Mouse (Mus musculus): ENCODE measurements around the gene Zfp524. TPM values are rescaled to one million over a fixed set of nuclear protein-coding genes. Genes with fewer than 3 reads are reported as not detected.
A peak's percentile ranks its signal among the peaks of the same experiment; 100 is the strongest.

Gene Zfp524
- polyA plus RNA-seq, 1 experiment from 2014 or later = 8.4 TPM

DNA sequence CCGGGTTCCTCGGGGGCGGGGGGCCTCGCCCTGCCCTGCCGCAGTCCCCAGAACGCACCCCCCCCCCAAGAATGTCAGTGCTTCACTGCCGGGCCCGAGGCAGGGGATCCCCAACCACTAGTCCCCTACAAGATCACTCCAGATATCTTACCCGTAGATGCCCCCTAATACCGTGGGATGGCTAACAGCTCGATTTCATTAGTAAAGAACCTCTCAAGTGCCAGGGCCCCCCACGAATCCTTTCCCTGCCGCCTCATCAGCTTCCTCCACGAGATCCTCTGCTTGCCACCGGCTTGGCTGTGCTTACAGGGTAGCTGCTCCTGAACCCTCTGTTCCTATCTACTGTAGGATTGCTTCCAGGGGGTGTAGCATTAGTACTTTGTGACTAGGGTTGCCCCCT lies 6.5 kb downstream of the Zfp524 start:
- no peaks in the 10 kb centered on the region for H3K27me3 ChIP-seq (ENCODE audit: control insufficient read depth, insufficient read depth, low read length)
- H3K4me3 ChIP-seq (replicated peaks; ENCODE audit: low read depth, low read length) = peak overlapping the region; percentile 71
- DNase-seq (peak; percentile 43), ATAC-seq (ENCODE audit: low FRiP score, low TSS enrichment) (0 out of 2 replicates have a peak, but pooled peaks have one; percentile 4)
- H3K27ac ChIP-seq (replicated peaks; ENCODE audit: low read depth, low read length) = peak overlapping the region; percentile 92
- peak overlapping the region; percentile 76 for H3K4me2 ChIP-seq (ENCODE audit: low read length)
- H3K36me3 ChIP-seq (ENCODE audit: control insufficient read depth, insufficient read depth, low read length) = peaks cover 23% of the 10 kb centered on the region
- peak overlapping the region; percentile 95 for H3K9ac ChIP-seq (replicated peaks; ENCODE audit: low read length)
- under 1% methylated on average over 15 of the region's 15 CpGs for WGBS
- H3K4me1 ChIP-seq (ENCODE audit: control insufficient read depth, insufficient read depth, low read length) = peaks cover 12% of the 10 kb centered on the region
- H3K9me3 ChIP-seq (ENCODE audit: control insufficient read depth, low read length) = no peaks in the 10 kb centered on the region

DNA sequence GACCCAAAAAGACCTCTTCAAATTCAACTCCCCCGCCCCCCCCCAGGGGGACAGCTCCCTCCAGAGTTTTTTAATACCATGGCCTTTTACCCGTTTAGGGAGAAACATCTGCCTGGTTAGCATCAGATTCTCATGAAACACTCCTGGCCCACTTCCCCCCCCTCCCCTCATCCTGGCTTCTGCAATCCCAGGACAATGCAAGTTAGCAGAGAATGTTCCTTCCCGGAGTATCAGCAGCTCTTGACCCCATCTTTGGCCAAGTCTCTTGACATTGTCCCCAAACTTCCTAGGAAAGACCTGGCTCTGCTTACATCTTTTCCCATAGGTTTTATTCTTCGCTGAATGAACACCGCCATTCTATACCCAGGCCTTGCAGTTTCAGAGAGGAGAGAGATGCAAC lies 7.0 kb downstream of the Zfp524 start:
- Histone ChIP-seq H3K4me2 (ENCODE audit: low read length) (peak overlapping the region; percentile 76), H3K4me1 (ENCODE audit: control insufficient read depth, insufficient read depth, low read length) (peaks cover 12% of the 10 kb centered on the region), H3K4me3 (replicated peaks; ENCODE audit: low read depth, low read length) (peak overlapping the region; percentile 71), H3K36me3 (ENCODE audit: control insufficient read depth, insufficient read depth, low read length) (peaks cover 26% of the 10 kb centered on the region), H3K27ac (replicated peaks; ENCODE audit: low read depth, low read length) (no peak overlapping the region; the same call in 1 of the 2 replicates), H3K9ac (replicated peaks; ENCODE audit: low read length) (peak overlapping the region; percentile 95), H3K27me3 (ENCODE audit: control insufficient read depth, insufficient read depth, low read length) (no peaks in the 10 kb centered on the region), H3K9me3 (ENCODE audit: control insufficient read depth, low read length) (no peaks in the 10 kb centered on the region)
- WGBS = 50% methylated on average over 5 of the region's 5 CpGs
- ATAC-seq (ENCODE audit: low FRiP score, low TSS enrichment) (no peak), DNase-seq (no peak)

DNA sequence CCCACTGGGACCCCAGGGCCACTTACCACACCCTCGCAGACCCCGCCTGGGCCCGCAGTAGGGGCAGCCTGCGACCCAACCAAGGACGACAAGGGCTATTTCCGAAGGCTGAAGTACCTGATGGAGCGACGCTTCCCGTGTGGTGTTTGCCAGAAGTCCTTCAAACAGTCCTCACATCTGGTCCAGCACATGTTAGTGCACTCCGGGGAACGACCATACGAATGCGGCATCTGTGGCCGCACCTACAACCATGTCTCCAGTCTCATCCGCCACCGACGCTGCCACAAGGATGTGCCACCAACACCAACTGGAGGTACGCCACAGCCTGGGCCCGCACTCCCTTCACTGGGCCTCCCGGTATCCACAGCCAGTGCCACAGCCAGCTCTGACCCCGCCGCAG lies 15.3 kb downstream of the Zfp524 start:
- H3K9me3 ChIP-seq (ENCODE audit: control insufficient read depth, low read length) = peaks cover 23% of the 10 kb centered on the region
- no peaks in the 10 kb centered on the region for H3K4me1 ChIP-seq (ENCODE audit: control insufficient read depth, insufficient read depth, low read length)
- no peak for ATAC-seq (ENCODE audit: low FRiP score, low TSS enrichment)
- no peak overlapping the region for H3K27ac ChIP-seq (replicated peaks; ENCODE audit: low read depth, low read length)
- H3K4me2 ChIP-seq (ENCODE audit: low read length) = no peak overlapping the region
- no peak for DNase-seq
- WGBS = 95% methylated on average over 22 of the region's 22 CpGs
- no peak overlapping the region for H3K9ac ChIP-seq (replicated peaks; ENCODE audit: low read length)
- no peaks in the 10 kb centered on the region for H3K27me3 ChIP-seq (ENCODE audit: control insufficient read depth, insufficient read depth, low read length)
- H3K36me3 ChIP-seq (ENCODE audit: control insufficient read depth, insufficient read depth, low read length) = peaks cover 76% of the 10 kb centered on the region
- no peak overlapping the region for H3K4me3 ChIP-seq (replicated peaks; ENCODE audit: low read depth, low read length)

DNA sequence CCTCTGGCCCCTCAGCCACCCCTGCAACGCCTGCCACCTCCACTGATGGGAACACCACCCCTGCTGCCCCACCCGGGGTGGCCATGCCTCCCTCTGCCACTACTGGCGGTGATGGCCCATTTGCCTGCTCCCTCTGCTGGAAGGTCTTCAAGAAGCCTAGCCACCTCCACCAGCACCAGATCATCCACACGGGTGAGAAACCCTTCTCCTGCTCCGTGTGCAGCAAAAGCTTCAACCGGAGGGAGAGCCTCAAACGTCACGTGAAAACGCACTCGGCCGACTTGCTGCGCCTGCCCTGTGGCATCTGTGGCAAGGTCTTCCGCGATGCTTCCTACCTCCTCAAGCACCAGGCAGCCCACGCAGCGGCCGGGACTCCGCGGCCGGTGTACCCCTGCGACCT lies 15.7 kb downstream of the Zfp524 start:
- no peak for DNase-seq
- H3K4me2 ChIP-seq (ENCODE audit: low read length) = no peak overlapping the region
- 94% methylated on average over 21 of the region's 21 CpGs for WGBS
- no peaks in the 10 kb centered on the region for H3K27me3 ChIP-seq (ENCODE audit: control insufficient read depth, insufficient read depth, low read length)
- no peak overlapping the region for H3K27ac ChIP-seq (replicated peaks; ENCODE audit: low read depth, low read length)
- no peak overlapping the region for H3K9ac ChIP-seq (replicated peaks; ENCODE audit: low read length)
- H3K36me3 ChIP-seq (ENCODE audit: control insufficient read depth, insufficient read depth, low read length) = peaks cover 78% of the 10 kb centered on the region
- H3K9me3 ChIP-seq (ENCODE audit: control insufficient read depth, low read length) = peaks cover 23% of the 10 kb centered on the region
- no peak for ATAC-seq (ENCODE audit: low FRiP score, low TSS enrichment)
- H3K4me3 ChIP-seq (replicated peaks; ENCODE audit: low read depth, low read length) = no peak overlapping the region
- H3K4me1 ChIP-seq (ENCODE audit: control insufficient read depth, insufficient read depth, low read length) = no peaks in the 10 kb centered on the region

DNA sequence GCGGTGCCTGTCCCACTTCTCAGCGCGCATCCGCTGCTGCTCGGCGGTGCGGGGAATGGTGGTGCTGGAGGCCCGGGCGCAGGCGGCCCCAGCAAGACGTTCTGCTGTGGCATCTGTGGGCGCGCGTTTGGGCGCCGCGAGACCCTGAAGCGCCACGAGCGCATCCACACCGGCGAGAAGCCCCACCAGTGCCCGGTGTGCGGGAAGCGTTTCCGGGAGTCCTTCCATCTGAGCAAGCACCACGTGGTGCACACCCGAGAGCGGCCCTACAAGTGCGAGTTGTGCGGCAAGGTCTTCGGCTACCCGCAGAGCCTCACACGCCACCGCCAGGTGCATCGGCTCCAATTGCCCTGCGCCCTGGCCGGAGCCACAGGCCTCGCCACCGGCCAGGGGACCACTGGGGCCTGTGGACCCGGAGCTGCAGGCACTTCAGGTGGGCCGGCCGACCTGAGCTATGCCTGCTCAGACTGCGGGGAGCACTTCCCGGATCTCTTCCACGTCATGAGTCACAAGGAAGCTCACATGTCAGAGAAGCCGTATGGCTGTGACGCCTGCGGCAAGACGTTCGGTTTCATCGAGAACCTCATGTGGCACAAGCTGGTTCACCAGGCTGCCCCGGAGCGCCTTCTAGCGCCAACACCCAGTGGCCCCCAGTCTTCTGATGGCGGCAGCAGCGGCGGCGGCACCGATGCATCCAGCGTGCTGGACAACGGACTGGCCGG lies 16.5 kb downstream of the Zfp524 start:
- H3K4me1 ChIP-seq (ENCODE audit: control insufficient read depth, insufficient read depth, low read length) = no peaks in the 10 kb centered on the region

DNA sequence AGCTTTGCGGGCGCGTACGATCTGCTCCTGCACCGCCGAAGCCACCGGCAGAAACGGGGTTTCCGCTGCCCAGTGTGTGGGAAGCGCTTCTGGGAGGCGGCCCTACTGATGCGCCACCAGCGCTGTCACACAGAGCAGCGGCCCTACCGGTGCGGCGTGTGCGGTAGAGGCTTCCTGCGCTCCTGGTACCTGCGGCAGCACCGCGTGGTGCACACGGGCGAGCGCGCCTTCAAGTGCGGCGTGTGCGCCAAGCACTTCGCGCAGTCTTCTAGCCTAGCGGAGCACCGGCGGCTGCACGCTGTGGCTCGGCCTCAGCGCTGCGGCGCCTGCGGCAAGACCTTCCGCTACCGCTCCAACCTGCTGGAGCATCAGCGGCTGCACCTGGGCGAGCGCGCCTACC lies 17.3 kb downstream of the Zfp524 start:
- Histone ChIP-seq H3K36me3 (ENCODE audit: control insufficient read depth, insufficient read depth, low read length) (peaks cover 88% of the 10 kb centered on the region), H3K9ac (replicated peaks; ENCODE audit: low read length) (no peak overlapping the region), H3K27ac (replicated peaks; ENCODE audit: low read depth, low read length) (no peak overlapping the region), H3K27me3 (ENCODE audit: control insufficient read depth, insufficient read depth, low read length) (no peaks in the 10 kb centered on the region), H3K4me2 (ENCODE audit: low read length) (no peak overlapping the region), H3K4me3 (replicated peaks; ENCODE audit: low read depth, low read length) (no peak overlapping the region), H3K4me1 (ENCODE audit: control insufficient read depth, insufficient read depth, low read length) (no peaks in the 10 kb centered on the region), H3K9me3 (ENCODE audit: control insufficient read depth, low read length) (peaks cover 23% of the 10 kb centered on the region)
- 80% methylated on average over 46 of the region's 46 CpGs for WGBS
- no peak for ATAC-seq (ENCODE audit: low FRiP score, low TSS enrichment)
- no peak for DNase-seq

More for the DNA sequence above, 16.5 kb downstream of the Zfp524 start:
- H3K9ac ChIP-seq (replicated peaks; ENCODE audit: low read length) = no peak overlapping the region
- no peaks in the 10 kb centered on the region for H3K27me3 ChIP-seq (ENCODE audit: control insufficient read depth, insufficient read depth, low read length)
- WGBS = 88% methylated on average over 63 of the region's 63 CpGs
- ATAC-seq (ENCODE audit: low FRiP score, low TSS enrichment) (no peak), DNase-seq (no peak)
- H3K4me3 ChIP-seq (replicated peaks; ENCODE audit: low read depth, low read length) = no peak overlapping the region
- peaks cover 23% of the 10 kb centered on the region for H3K9me3 ChIP-seq (ENCODE audit: control insufficient read depth, low read length)
- no peak overlapping the region for H3K4me2 ChIP-seq (ENCODE audit: low read length)
- H3K27ac ChIP-seq (replicated peaks; ENCODE audit: low read depth, low read length) = no peak overlapping the region
- peaks cover 85% of the 10 kb centered on the region for H3K36me3 ChIP-seq (ENCODE audit: control insufficient read depth, insufficient read depth, low read length)

DNA sequence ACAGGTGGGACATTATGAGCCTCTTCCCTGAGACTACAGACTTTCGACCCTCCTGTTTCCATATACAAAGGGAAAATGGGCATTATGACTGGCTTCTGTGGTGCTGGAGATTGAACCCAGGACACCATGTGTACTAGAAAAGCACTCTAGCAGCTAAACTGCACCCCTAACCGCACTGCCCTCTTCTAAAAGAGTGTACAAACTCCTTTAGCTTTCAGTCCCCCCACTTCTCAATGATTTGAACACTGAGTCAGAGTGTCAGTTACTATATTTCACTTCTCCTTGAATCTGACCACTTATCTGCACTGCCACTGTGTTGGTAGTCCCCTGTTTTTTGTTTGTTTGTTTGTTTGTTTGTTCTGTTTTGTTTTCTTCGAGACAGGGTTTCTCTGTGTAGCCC lies 19.6 kb downstream of the Zfp524 start, which contains the start of gene 4632433K11Rik:
Gene 4632433K11Rik (plus strand): TSS at position 301 of the 400 bp plus-strand sequence.
- H3K4me3 ChIP-seq (replicated peaks; ENCODE audit: low read depth, low read length) = no peak within 1 kb of the TSS
- no peaks in the 10 kb centered on the region for H3K27me3 ChIP-seq (ENCODE audit: control insufficient read depth, insufficient read depth, low read length)
- DNase-seq (no peak), ATAC-seq (ENCODE audit: low FRiP score, low TSS enrichment) (no peak)
- H3K9me3 ChIP-seq (ENCODE audit: control insufficient read depth, low read length) = peaks cover 23% of the 10 kb centered on the region
- WGBS = 95% methylated on average over 3 of the region's 3 CpGs
- H3K4me1 ChIP-seq (ENCODE audit: control insufficient read depth, insufficient read depth, low read length) = 0 out of 2 replicates have a peak, but pooled peaks cover 4% of the 10 kb centered on the region
- H3K27ac ChIP-seq (replicated peaks; ENCODE audit: low read depth, low read length) = no peak within 1 kb of the TSS
- no peak within 1 kb of the TSS for H3K9ac ChIP-seq (replicated peaks; ENCODE audit: low read length)
- peaks cover 75% of the 10 kb centered on the region for H3K36me3 ChIP-seq (ENCODE audit: control insufficient read depth, insufficient read depth, low read length)
- H3K4me2 ChIP-seq (ENCODE audit: low read length) = no peak within 1 kb of the TSS

DNA sequence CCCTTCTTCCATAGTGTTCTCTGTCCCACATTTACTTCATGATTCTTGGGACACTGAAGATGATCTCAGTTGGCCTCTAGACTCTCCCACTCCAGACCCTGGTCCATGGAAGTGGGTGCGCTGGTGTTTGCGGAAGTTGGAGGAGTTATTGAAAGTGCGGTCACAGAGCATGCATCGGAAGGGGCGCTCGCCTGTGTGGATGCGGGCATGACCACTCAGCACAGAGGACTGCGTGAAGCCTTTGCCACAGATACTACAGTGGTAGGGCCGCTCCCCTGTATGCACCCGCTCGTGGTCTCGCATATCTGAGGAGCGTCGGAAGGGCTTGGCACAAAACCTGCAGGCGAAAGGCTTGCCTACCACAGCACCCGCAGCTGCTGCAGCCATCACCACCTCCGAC lies 21.4 kb downstream of the Zfp524 start:
- Histone ChIP-seq H3K9me3 (ENCODE audit: control insufficient read depth, low read length) (peaks cover 13% of the 10 kb centered on the region), H3K4me3 (replicated peaks; ENCODE audit: low read depth, low read length) (no peak overlapping the region), H3K27me3 (ENCODE audit: control insufficient read depth, insufficient read depth, low read length) (no peaks in the 10 kb centered on the region), H3K4me2 (ENCODE audit: low read length) (no peak overlapping the region), H3K9ac (replicated peaks; ENCODE audit: low read length) (no peak overlapping the region), H3K36me3 (ENCODE audit: control insufficient read depth, insufficient read depth, low read length) (peaks cover 57% of the 10 kb centered on the region), H3K27ac (replicated peaks; ENCODE audit: low read depth, low read length) (no peak overlapping the region), H3K4me1 (ENCODE audit: control insufficient read depth, insufficient read depth, low read length) (0 out of 2 replicates have a peak, but pooled peaks cover 10% of the 10 kb centered on the region)
- ATAC-seq (ENCODE audit: low FRiP score, low TSS enrichment) (no peak), DNase-seq (no peak)
- WGBS = 96% methylated on average over 17 of the region's 17 CpGs

DNA sequence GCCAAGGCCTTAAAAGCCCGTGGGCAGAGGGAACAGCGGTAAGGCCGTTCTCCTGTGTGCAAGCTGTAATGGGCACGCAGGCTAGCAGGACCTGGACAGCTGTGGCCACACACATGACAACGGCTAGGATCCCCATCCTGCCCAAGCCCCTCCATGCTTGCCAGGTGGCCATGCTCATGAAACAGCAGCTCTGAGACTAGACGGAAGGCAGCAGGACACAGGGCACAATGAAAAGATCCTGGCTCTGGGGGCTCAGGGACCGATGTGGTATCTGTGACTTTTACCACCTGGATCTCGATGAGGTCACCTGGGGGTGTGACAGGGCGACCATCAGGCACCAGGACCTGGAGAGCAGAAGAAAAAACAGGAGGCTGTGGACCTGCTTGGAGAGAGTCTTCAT lies 21.9 kb downstream of the Zfp524 start:
- 95% methylated on average over 9 of the region's 9 CpGs for WGBS
- ATAC-seq (ENCODE audit: low FRiP score, low TSS enrichment) = no peak
- no peak overlapping the region for H3K9ac ChIP-seq (replicated peaks; ENCODE audit: low read length)
- H3K27ac ChIP-seq (replicated peaks; ENCODE audit: low read depth, low read length) = no peak overlapping the region
- DNase-seq = no peak
- no peak overlapping the region for H3K4me2 ChIP-seq (ENCODE audit: low read length)
- H3K4me3 ChIP-seq (replicated peaks; ENCODE audit: low read depth, low read length) = no peak overlapping the region
- H3K27me3 ChIP-seq (ENCODE audit: control insufficient read depth, insufficient read depth, low read length) = no peaks in the 10 kb centered on the region
- H3K9me3 ChIP-seq (ENCODE audit: control insufficient read depth, low read length) = peaks cover 8% of the 10 kb centered on the region
- 0 out of 2 replicates have a peak, but pooled peaks cover 10% of the 10 kb centered on the region for H3K4me1 ChIP-seq (ENCODE audit: control insufficient read depth, insufficient read depth, low read length)
- peaks cover 52% of the 10 kb centered on the region for H3K36me3 ChIP-seq (ENCODE audit: control insufficient read depth, insufficient read depth, low read length)
